Mouse (Mus musculus): ENCODE measurements around the gene Fosl1.

The Fosl1 gene

GRCm38 (mm10) chr19:5483386-5484359 lies 36.3 kb downstream of the Fosl1 start:
- no peak for DNase-seq

DNA sequence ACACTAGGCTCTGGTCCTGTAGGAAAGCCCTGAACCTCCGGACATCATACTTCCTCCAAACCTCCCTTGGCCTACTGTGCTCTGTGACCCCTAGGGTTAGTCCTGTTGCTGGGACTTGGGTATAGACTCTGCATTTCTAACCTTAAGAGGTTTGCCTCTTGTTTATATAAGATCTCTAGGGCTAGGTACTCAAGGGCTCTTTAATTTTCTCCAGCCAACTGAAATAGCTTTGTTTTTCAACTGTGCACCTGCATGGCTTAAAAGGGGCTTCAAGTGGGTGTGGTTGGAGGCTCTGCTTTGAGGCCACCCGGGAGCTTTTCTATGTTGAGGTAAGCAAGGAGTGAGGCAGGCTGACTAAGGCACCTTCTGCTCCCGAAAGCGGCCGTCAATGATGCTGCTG lies 37.1 kb downstream of the Fosl1 start:
- no peak for DNase-seq

DNA sequence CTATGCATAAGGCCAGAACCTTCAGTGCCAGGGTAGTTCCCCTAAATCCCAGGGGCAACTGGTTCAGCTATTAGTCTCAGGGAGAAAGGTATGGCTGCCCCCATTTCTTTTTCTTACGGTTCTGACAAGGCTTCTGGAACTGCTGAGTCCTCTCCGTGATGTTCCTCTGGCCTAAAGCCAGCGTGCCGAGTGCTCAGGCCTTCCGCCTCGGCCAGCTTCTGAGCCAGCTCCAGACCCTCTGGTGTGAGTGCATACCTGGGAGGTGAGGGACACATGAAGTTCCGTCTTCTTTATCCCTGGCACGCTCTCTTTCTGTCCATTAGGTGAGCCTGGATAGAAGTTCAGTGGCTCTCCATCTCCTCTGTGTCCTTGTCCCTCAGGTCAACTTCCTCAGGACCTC lies 38.0 kb downstream of the Fosl1 start:
- no peak for DNase-seq

DNA sequence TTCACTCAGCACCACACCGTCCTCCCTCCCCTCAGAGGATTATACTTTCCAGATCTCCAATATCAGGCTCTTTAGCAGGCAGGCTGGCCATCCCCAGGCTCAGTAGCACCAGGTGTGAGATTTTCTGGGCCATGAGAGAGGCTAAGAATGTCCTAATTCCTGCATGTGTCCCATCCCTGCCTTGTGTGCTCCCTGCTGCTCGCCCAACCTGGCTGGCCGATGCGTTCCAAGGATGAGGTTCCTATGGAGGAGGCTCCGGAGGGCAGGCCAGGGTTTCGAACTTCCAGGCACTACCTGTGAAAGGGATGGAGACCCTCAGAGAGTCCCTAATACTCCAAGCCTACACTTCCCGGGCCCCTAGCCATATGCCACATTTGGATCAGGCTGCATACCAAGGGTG lies 38.5 kb downstream of the Fosl1 start:
- no peak for DNase-seq

GRCm38 (mm10) chr19:5486286-5486685 lies 38.9 kb downstream of the Fosl1 start:
- DNase-seq = no peak

DNA sequence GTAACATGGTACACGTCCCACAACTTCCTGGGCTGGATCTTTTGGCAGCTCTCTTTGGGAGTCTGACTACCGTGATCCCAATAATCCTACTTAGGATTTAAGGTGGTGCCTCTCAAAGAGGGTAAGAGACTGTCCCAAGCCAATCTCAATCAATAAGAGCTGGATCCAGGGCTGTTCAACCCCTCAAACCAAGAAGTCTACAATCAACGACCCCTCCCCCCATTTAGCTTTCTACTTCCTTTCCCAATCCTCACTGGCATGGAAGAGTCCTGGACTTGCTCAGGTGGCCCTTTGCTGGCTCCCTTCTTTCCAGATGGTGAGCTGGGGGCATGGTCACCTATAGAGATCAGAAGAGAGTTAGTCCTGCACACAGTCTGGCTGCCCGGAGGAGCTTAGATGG lies 39.4 kb downstream of the Fosl1 start:
- no peak for DNase-seq

- DNase-seq = peak; percentile 94 to 96
Observed at GRCm38 (mm10) chr19:5487768-5488550, 40.6 kb downstream of the Fosl1 start, which contains the start of gene Mus81. Gene Mus81, minus strand, starts transcription at chr19:5488402.

GRCm38 (mm10) chr19:5488878-5489571 lies 41.7 kb downstream of the Fosl1 start:
- peak; percentile 98 to 99 for DNase-seq

DNA sequence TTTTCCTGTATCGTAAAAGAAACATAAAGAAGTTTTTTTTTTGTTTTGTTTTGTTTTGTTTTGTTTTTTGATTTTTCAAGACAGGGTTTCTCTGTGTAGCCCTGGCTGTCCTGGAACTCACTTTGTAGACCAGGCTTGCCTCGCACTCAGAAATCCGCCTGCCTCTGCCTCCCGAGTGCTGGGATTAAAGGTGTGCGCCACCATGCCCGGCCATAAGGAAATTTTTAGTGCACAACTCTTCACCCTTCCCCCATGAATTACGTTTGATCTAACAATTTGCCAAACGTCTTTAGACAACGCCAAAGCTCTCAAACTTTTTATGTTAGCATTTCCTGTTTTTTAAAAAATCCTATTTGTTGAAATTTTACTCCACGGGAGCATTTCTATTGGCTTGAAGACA lies 42.4 kb downstream of the Fosl1 start:
- peak in 1 of 2 experiments; percentile 8 for DNase-seq

GRCm38 (mm10) chr19:5490313-5490897 lies 43.1 kb downstream of the Fosl1 start, which contains the start of gene Cfl1:
Gene Cfl1, plus strand, starts transcription at chr19:5490455.
- peak; percentile 95 to 98 for DNase-seq

GRCm38 (mm10) chr19:5490898-5491708 lies 43.8 kb downstream of the Fosl1 start:
- DNase-seq = peak; percentile 85 to 88

DNA sequence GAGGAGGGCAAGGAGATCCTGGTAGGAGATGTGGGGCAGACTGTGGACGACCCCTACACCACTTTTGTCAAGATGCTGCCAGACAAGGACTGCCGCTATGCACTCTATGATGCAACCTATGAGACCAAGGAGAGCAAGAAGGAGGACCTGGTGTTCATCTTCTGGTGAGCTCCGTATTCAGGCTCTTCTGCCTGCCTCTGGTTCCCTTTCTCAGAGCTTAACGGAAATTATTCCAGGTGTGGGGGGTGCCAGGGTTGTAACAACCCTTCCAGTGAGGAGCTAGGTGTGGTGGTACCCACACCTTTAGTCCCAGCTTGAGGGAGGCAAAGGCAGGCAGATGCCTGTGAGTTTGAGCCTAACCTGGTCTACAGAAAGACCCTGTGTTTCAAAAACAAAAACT lies 45.3 kb downstream of the Fosl1 start:
- no peak for DNase-seq

DNA sequence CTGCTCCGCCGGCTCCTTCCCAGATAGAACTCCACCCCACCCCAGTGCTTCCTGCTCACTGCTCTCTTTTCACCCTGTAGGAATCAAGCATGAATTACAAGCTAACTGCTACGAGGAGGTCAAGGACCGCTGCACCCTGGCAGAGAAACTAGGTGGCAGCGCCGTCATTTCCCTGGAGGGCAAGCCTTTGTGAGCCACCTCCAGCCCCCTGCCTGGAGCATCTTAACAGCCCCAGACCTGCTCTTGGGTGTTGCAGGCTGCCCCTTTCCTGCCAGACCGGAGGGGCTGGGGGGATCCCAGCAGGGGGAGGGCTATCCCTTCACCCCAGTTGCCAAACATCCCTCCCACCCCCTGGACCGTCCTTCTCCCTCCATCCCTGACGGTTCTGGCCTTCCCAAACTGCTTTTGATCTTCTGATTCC lies 46.0 kb downstream of the Fosl1 start:
- peak; percentile 3 to 38 for DNase-seq

DNA sequence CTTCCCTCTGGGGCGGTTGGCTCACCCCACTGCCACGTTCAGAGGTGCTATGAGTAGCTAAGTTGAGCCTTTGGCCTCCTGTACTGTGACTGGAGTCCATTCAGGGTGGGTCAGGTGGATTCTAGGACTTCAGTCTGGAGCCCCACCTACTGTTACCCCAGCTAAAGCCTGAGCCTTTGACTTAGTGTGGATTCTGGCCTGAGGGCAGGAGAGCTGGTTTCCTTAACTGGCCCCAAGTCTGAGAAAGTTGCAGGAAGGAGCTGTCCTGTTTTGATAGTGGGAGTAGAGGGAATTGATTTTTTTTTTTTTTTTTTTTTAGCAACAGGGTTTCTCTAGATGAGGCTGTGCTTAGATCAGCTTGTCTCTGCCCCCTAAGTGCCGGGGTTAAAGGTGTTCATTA lies 47.0 kb downstream of the Fosl1 start:
- no peak for DNase-seq

GRCm38 (mm10) chr19:5495353-5496051 lies 48.2 kb downstream of the Fosl1 start:
- DNase-seq = no peak

- DNase-seq = no peak
Observed at GRCm38 (mm10) chr19:5496052-5496370, 48.7 kb downstream of the Fosl1 start.

GRCm38 (mm10) chr19:5500330-5500875 lies 53.1 kb downstream of the Fosl1 start:
- DNase-seq = no peak

DNA sequence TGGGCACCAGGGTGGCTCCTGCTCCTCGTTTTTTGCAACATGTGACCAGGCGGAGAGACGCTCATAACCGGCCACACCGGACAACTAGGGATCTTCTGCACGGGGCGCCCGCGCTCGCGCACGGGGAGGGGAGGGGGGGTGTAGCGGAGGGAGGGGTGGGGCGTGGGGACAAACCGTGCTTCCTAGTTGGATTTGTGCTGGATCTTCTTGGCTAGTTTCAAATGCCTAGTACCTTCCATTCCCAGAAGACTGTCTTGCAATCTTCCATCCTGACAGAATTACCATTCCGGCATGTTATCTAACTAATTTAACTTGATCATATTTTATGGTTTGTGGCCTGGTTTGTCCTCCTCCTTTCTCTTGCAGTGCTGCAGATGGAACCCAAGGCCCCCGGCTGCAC lies 56.3 kb downstream of the Fosl1 start, which contains the start of gene 1700020D05Rik:
TSS of gene 1700020D05Rik (minus strand) at position 101 of the 400 bp plus-strand sequence.
- no peak for DNase-seq
